Mouse (Mus musculus): ENCODE data around the gene Aar2. TPM values are rescaled to one million over a fixed set of nuclear protein-coding genes. Genes with fewer than 3 reads are reported as not detected.

Gene Aar2
- total and polyA plus RNA-seq, 2 experiments: 10.4 to 20.0 TPM

GRCm38 (mm10) chr2:156524078-156524477, 23.3 kb upstream of the Aar2 start:
- Histone ChIP-seq H3K4me3 (ENCODE audit: insufficient read depth, low read depth, low read length) (no peak overlapping the region), H3K27me3 (ENCODE audit: control insufficient read depth, insufficient read depth, low read length) (no peaks in the 10 kb centered on the region), H3K9ac (ENCODE audit: low read depth, low read length) (no peak overlapping the region), H3K27ac (replicated peaks; ENCODE audit: insufficient read depth, low read depth, low read length) (no peak overlapping the region), H3K79me2 (ENCODE audit: control insufficient read depth, insufficient read depth, low read length) (no peaks in the 10 kb centered on the region), H3K4me1 (ENCODE audit: control insufficient read depth, insufficient read depth, low read length) (no peaks in the 10 kb centered on the region), H3K36me3 (ENCODE audit: control insufficient read depth, insufficient read depth, low read length) (no peaks in the 10 kb centered on the region)
- no peak for DNase-seq (ENCODE audit: extremely low read depth, low read depth, low spot score)
- WGBS: 62% methylated on average over 3 of the region's 3 CpGs
- TF ChIP-seq POLR2A (IDR thresholded peaks at IDR 0.05; ENCODE audit: extremely low read depth, insufficient read depth, low read length) (no peak), CTCF (IDR thresholded peaks at IDR 0.05; ENCODE audit: low read depth, low read length) (no peak)

GRCm38 (mm10) chr2:156529726-156530125, 17.7 kb upstream of the Aar2 start:
- no peaks in the 10 kb centered on the region for H3K4me1 ChIP-seq (ENCODE audit: control insufficient read depth, insufficient read depth, low read length)
- no peaks in the 10 kb centered on the region for H3K27me3 ChIP-seq (ENCODE audit: control insufficient read depth, insufficient read depth, low read length)
- no peak overlapping the region for H3K4me3 ChIP-seq (ENCODE audit: insufficient read depth, low read depth, low read length)
- 59% methylated on average over 2 of the region's 2 CpGs for WGBS
- peak; percentile 72 for TF ChIP-seq CTCF (IDR thresholded peaks at IDR 0.05; ENCODE audit: low read depth, low read length)
- no peak for TF ChIP-seq POLR2A (IDR thresholded peaks at IDR 0.05; ENCODE audit: extremely low read depth, insufficient read depth, low read length)
- no peaks in the 10 kb centered on the region for H3K36me3 ChIP-seq (ENCODE audit: control insufficient read depth, insufficient read depth, low read length)
- H3K79me2 ChIP-seq (ENCODE audit: control insufficient read depth, insufficient read depth, low read length): no peaks in the 10 kb centered on the region
- H3K9ac ChIP-seq (ENCODE audit: low read depth, low read length): no peak overlapping the region
- peak; percentile 27 for DNase-seq (ENCODE audit: extremely low read depth, low read depth, low spot score)
- no peak overlapping the region for H3K27ac ChIP-seq (replicated peaks; ENCODE audit: insufficient read depth, low read depth, low read length)

DNA sequence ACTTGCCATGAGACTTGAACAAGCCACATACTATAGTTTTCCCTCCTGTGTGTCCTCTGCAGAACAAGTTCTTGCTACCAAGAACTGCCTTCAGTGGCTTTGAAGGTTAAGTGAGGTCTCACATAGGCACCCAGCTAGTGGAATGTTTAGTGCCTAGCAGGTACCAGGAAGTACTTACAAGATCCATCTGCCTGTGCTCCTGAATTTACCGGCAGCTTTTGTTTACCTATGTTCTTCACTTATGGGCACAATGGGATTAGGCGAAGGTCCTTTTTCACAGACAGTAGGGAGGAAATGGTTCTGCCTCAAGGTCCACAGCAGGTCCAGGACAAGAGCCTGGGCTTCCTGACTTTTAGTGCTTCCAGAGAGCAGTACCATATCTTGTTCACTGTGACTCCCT, 14.2 kb upstream of the Aar2 start:
- Histone ChIP-seq H3K36me3 (ENCODE audit: control insufficient read depth, insufficient read depth, low read length) (no peaks in the 10 kb centered on the region), H3K79me2 (ENCODE audit: control insufficient read depth, insufficient read depth, low read length) (no peaks in the 10 kb centered on the region), H3K27me3 (ENCODE audit: control insufficient read depth, insufficient read depth, low read length) (no peaks in the 10 kb centered on the region), H3K4me1 (ENCODE audit: control insufficient read depth, insufficient read depth, low read length) (no peaks in the 10 kb centered on the region), H3K4me3 (ENCODE audit: insufficient read depth, low read depth, low read length) (no peak overlapping the region), H3K27ac (replicated peaks; ENCODE audit: insufficient read depth, low read depth, low read length) (no peak overlapping the region), H3K9ac (ENCODE audit: low read depth, low read length) (no peak overlapping the region)
- no peak for DNase-seq (ENCODE audit: extremely low read depth, low read depth, low spot score)
- 65% methylated on average over 2 of the region's 2 CpGs for WGBS
- TF ChIP-seq POLR2A (IDR thresholded peaks at IDR 0.05; ENCODE audit: extremely low read depth, insufficient read depth, low read length): no peak
- TF ChIP-seq CTCF (IDR thresholded peaks at IDR 0.05; ENCODE audit: low read depth, low read length): no peak

DNA sequence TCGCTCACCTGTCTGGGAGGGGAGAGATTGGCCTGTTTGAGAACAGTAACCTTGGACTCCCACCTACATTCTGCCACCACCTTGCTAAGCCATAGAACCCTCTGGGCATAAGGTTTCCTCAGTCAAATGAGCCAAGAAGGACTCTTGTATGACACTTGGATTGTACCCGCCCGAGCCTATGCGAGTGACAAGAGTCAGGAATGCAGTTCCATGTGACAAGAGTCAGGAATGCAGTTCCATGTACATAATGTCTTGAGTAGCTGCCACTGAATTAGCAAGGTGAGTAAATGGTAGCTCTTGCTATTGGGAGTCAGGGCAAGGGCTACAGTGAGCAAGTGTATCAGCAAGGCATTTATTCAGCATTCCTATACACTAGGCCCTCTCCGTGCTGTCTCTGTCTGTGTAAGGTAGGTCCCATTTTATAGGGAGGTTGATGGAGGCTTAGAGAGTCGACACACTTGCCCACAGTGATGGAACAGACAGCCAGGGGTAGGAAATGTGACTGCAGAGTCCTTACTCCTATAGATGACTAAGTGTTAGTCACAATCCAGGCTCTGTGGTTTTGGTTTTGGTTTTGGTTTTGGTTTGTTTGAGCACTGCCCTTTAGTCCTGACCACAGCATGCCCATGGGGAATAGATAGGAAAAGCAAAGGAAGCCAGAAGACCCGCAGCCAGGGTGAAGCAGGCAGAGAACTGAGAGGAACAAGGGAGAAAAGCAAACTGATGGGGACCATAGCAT, 8.4 kb upstream of the Aar2 start:
- no peaks in the 10 kb centered on the region for H3K27me3 ChIP-seq (ENCODE audit: control insufficient read depth, insufficient read depth, low read length)
- H3K9ac ChIP-seq (ENCODE audit: low read depth, low read length): no peak overlapping the region
- no peak for TF ChIP-seq CTCF (IDR thresholded peaks at IDR 0.05; ENCODE audit: low read depth, low read length)
- TF ChIP-seq POLR2A (IDR thresholded peaks at IDR 0.05; ENCODE audit: extremely low read depth, insufficient read depth, low read length): no peak
- 88% methylated on average over 7 of the region's 7 CpGs for WGBS
- H3K27ac ChIP-seq (replicated peaks; ENCODE audit: insufficient read depth, low read depth, low read length): no peak overlapping the region
- H3K4me3 ChIP-seq (ENCODE audit: insufficient read depth, low read depth, low read length): no peak overlapping the region
- H3K79me2 ChIP-seq (ENCODE audit: control insufficient read depth, insufficient read depth, low read length): no peaks in the 10 kb centered on the region
- H3K4me1 ChIP-seq (ENCODE audit: control insufficient read depth, insufficient read depth, low read length): no peaks in the 10 kb centered on the region
- no peak for DNase-seq (ENCODE audit: extremely low read depth, low read depth, low spot score)
- no peaks in the 10 kb centered on the region for H3K36me3 ChIP-seq (ENCODE audit: control insufficient read depth, insufficient read depth, low read length)

- TF ChIP-seq CTCF (IDR thresholded peaks at IDR 0.05; ENCODE audit: low read depth, low read length) (no peak), POLR2A (IDR thresholded peaks at IDR 0.05; ENCODE audit: extremely low read depth, insufficient read depth, low read length) (no peak)
- H3K4me3 ChIP-seq (ENCODE audit: insufficient read depth, low read depth, low read length): no peak overlapping the region
- DNase-seq (ENCODE audit: extremely low read depth, low read depth, low spot score): no peak
- no peaks in the 10 kb centered on the region for H3K4me1 ChIP-seq (ENCODE audit: control insufficient read depth, insufficient read depth, low read length)
- H3K36me3 ChIP-seq (ENCODE audit: control insufficient read depth, insufficient read depth, low read length): no peaks in the 10 kb centered on the region
- H3K27ac ChIP-seq (replicated peaks; ENCODE audit: insufficient read depth, low read depth, low read length): no peak overlapping the region
- H3K9ac ChIP-seq (ENCODE audit: low read depth, low read length): no peak overlapping the region
- no peaks in the 10 kb centered on the region for H3K27me3 ChIP-seq (ENCODE audit: control insufficient read depth, insufficient read depth, low read length)
- 89% methylated on average over 7 of the region's 7 CpGs for WGBS
- no peaks in the 10 kb centered on the region for H3K79me2 ChIP-seq (ENCODE audit: control insufficient read depth, insufficient read depth, low read length)
Measured at GRCm38 (mm10) chr2:156540991-156541390, 6.4 kb upstream of the Aar2 start.

- DNase-seq (ENCODE audit: extremely low read depth, low read depth, low spot score): no peak
- Histone ChIP-seq H3K4me3 (ENCODE audit: insufficient read depth, low read depth, low read length) (no peak overlapping the region), H3K4me1 (ENCODE audit: control insufficient read depth, insufficient read depth, low read length) (no peaks in the 10 kb centered on the region; the same call in 1 of the 2 replicates), H3K79me2 (ENCODE audit: control insufficient read depth, insufficient read depth, low read length) (peaks cover 3% of the 10 kb centered on the region; the same call in 1 of the 2 replicates), H3K36me3 (ENCODE audit: control insufficient read depth, insufficient read depth, low read length) (no peaks in the 10 kb centered on the region), H3K27me3 (ENCODE audit: control insufficient read depth, insufficient read depth, low read length) (no peaks in the 10 kb centered on the region), H3K9ac (ENCODE audit: low read depth, low read length) (no peak overlapping the region), H3K27ac (replicated peaks; ENCODE audit: insufficient read depth, low read depth, low read length) (no peak overlapping the region)
- 77% methylated on average over 8 of the region's 8 CpGs for WGBS
- TF ChIP-seq POLR2A (IDR thresholded peaks at IDR 0.05; ENCODE audit: extremely low read depth, insufficient read depth, low read length) (no peak), CTCF (IDR thresholded peaks at IDR 0.05; ENCODE audit: low read depth, low read length) (no peak)
Measured at GRCm38 (mm10) chr2:156542410-156542809, 5.0 kb upstream of the Aar2 start.
